Mouse (Mus musculus) ES-E14 (cell line): ENCODE data around the gene Epn3. TPM values are rescaled to one million over a fixed set of nuclear protein-coding genes. Genes with fewer than 3 reads are reported as not detected.

Source experiments
- DNase-seq: peaks from one replicate; pipeline ENCODE4 v3.0.0-alpha.2; 2013; ENCODE audit warnings: low read depth, low spot score
- H3K27ac ChIP-seq: 2 replicates; pipeline ENCODE4 v1.5.1; 2012; ENCODE audit warnings: low read depth, mild to moderate bottlenecking, low read length, moderate library complexity, mixed read lengths; ENCODE audit not compliant: poor library complexity, insufficient read depth, severe bottlenecking
- H3K36me3 ChIP-seq: 2 replicates; pipeline ENCODE4 v1.6.1; 2012; ENCODE audit warnings: mild to moderate bottlenecking, low read length, moderate library complexity, mixed read lengths; ENCODE audit not compliant: control insufficient read depth, poor library complexity, insufficient read depth, severe bottlenecking
- H3K4me1 ChIP-seq, 2 experiments: fragments of 150-350 bp in 1 of 2; sonication (generic) in 1 of 2; 2 replicates each; pipeline ENCODE4 v1.6.1; 2012; ENCODE audit warnings: low read length in 2 of 2, mild to moderate bottlenecking in 1 of 2, mixed read lengths in 1 of 2; ENCODE audit not compliant: control insufficient read depth in 2 of 2, insufficient read depth in 2 of 2, poor library complexity in 1 of 2
- H3K4me3 ChIP-seq, 2 experiments: fragments of 150-350 bp in 1 of 2; sonication (generic) in 1 of 2; 2 replicates each; pipeline ENCODE4 v1.5.1; 2012; ENCODE audit warnings: low read length in 2 of 2, low read depth in 1 of 2, mild to moderate bottlenecking in 1 of 2, mixed read lengths in 1 of 2; ENCODE audit not compliant: insufficient read depth in 1 of 2, poor library complexity in 1 of 2, severe bottlenecking in 1 of 2
- H3K9ac ChIP-seq: 2 replicates; pipeline ENCODE4 v1.6.1; 2012; ENCODE audit warnings: low read depth, mild to moderate bottlenecking, low read length, mixed read lengths; ENCODE audit not compliant: poor library complexity, insufficient read depth, severe bottlenecking
- H3K9me3 ChIP-seq: fragments of 150-350 bp; sonication (generic); 2 replicates; pipeline ENCODE4 v1.6.1; 2012; ENCODE audit warnings: low read depth, mild to moderate bottlenecking, low read length; ENCODE audit not compliant: control insufficient read depth, insufficient read depth
- CHD2 ChIP-seq: IDR thresholded peaks from 2 replicates; pipeline ENCODE4 v1.6.1; 2014; ENCODE audit warnings: mild to moderate bottlenecking, low read depth, low read length, inconsistent platforms
- HCFC1 ChIP-seq: IDR thresholded peaks from 2 replicates; pipeline ENCODE4 v1.6.1; 2012; ENCODE audit warnings: low read length, inconsistent platforms, borderline replicate concordance; ENCODE audit not compliant: insufficient read depth
- MAFK ChIP-seq: IDR thresholded peaks from 2 replicates; pipeline ENCODE4 v1.6.1; 2014; ENCODE audit warnings: mild to moderate bottlenecking, low read depth, low read length, inconsistent platforms; ENCODE audit not compliant: insufficient read depth
- ZC3H11A ChIP-seq: IDR thresholded peaks from 2 replicates; pipeline ENCODE4 v1.6.1; 2012; ENCODE audit warnings: low read depth, mild to moderate bottlenecking, inconsistent platforms, low read length, borderline replicate concordance
- ZNF384 ChIP-seq: IDR thresholded peaks from 2 replicates; pipeline ENCODE4 v1.6.1; 2012; ENCODE audit warnings: low read depth, low read length, inconsistent platforms
- in situ Hi-C, 2 experiments: fragments of 600-800 bp; cut with MboI; formaldehyde crosslinking; loops; one replicate each; pipeline ENCODE4 v1.15.1; 2025; ENCODE audit warnings: low sequenced_read_pairs in 2 of 2, inconsistent platforms in 1 of 2; ENCODE audit not compliant: unreplicated experiment in 2 of 2
- total RNA-seq: library from RNA; depleted of rRNA; stranded (reverse); fragments of 300-350 nt; gene quantifications from 2 replicates; pipeline ENCODE4 v1.2.3, GENCODE M21; 2012

Gene Epn3
- total RNA-seq, 1 experiment, result 1.7 TPM

DNA sequence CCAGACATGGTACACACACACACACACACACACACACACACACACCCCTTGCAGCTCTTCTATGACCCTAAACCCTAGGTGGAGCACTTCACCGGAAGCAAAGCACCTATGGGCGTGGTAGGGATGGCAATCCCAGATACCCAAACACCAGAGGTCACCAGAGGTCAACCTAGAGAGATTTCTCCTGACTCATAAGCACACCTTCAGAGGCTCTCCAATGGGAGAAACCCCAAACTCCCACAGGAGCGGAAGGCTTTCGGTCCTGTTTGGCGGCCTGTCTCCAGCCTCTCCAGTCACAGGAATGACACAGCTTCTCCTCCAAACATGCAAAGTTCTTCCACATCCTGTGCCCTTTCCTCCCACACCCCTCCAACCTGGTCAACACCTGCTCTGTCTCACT is 46.6 kb upstream of the Epn3 start:
- H3K4me1 ChIP-seq, result peaks cover 0 to 6% of the 10 kb centered on the region in 2 experiments; a peak in 1 of 4 replicates
- H3K9me3 ChIP-seq, result no peaks in the 10 kb centered on the region
- no peaks in the 10 kb centered on the region for H3K36me3 ChIP-seq
- H3K9ac ChIP-seq, result no peak overlapping the region
- in situ Hi-C loops, result no loop called here
- no peak for DNase-seq
- H3K4me3 ChIP-seq, result no peak overlapping the region
- TF ChIP-seq HCFC1 (no peak), CHD2 (no peak)
- H3K27ac ChIP-seq, result no peak overlapping the region

DNA sequence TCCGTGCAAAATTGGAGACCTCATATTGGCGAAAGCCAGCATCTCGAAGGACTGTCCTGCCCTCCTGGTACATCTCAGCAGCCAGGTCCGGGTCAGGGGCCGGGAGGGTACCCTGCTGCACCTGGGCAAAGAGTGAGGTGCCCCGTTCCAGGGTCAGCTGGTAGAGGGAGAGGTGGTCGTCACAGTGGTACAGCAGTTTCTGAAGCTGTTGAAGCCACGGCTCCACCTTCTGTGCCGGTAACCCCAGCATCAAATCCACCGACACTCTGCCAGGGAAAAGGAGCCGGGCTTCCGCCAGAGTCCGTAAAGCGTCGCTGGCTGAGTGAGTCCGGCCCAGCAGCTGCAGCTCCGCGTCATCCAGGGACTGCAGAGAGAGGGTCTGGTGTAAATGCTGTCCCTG is 44.6 kb upstream of the Epn3 start:
- H3K4me1 ChIP-seq, result peaks cover 0 to 6% of the 10 kb centered on the region in 2 experiments; a peak in 1 of 4 replicates
- no peaks in the 10 kb centered on the region for H3K36me3 ChIP-seq
- DNase-seq, result no peak
- H3K4me3 ChIP-seq, result no peak overlapping the region
- H3K9ac ChIP-seq, result no peak overlapping the region
- in situ Hi-C loops, result no loop called here
- TF ChIP-seq ZNF384 (no peak), MAFK (no peak), HCFC1 (no peak), CHD2 (no peak), ZC3H11A (no peak)
- no peaks in the 10 kb centered on the region for H3K9me3 ChIP-seq
- no peak overlapping the region for H3K27ac ChIP-seq

DNA sequence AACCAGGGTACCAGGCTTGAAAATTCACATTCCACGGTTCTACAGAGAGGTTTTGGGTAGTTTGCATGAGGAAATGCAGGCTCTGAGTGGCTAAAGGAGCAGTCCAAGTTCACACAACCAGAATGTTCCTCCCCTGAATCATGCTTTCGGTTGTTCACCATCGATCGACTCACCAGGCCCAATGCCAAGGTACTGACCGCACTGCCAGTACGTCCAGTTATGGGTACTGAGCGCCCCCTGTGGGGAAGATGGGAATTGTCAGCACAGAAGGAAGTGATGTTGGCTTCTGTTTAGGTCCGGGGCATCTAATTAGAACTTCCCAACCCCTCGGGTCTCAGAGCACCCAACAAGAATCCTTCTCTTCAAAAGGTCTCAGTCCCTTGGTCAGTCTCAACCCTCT is 44.2 kb upstream of the Epn3 start:
- in situ Hi-C loops, result no loop called here
- Histone ChIP-seq H3K36me3 (no peaks in the 10 kb centered on the region), H3K27ac (no peak overlapping the region), H3K9ac (no peak overlapping the region), H3K4me1 (peaks cover 0 to 6% of the 10 kb centered on the region in 2 experiments; a peak in 1 of 4 replicates), H3K9me3 (no peaks in the 10 kb centered on the region), H3K4me3 (no peak overlapping the region)
- TF ChIP-seq ZNF384, result no peak
- no peak for TF ChIP-seq MAFK
- no peak for TF ChIP-seq HCFC1
- TF ChIP-seq CHD2, result no peak
- no peak for TF ChIP-seq ZC3H11A
- DNase-seq, result no peak

DNA sequence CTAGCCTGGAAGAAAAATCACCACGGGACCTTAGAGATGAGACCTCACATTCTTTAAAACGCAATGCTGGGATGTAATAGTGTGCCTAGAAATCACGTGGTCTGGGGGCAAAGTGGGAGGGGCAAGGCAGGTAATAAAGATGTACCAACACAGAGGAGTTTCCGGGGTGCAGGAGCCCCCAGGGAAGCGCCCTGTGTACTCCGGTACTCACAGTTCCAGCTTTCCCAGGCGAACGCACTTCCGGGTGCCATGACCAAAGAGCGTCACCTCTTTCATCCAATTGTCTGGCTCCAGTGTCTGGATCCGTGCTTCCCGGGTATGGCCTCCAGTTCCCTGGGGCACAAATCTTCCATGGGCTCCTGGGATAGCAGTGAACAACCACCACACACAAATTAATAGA is 43.6 kb upstream of the Epn3 start:
- Histone ChIP-seq H3K4me1 (peaks cover 0 to 2% of the 10 kb centered on the region in 2 experiments; a peak in 1 of 4 replicates), H3K9ac (no peak overlapping the region), H3K9me3 (no peaks in the 10 kb centered on the region), H3K4me3 (no peak overlapping the region), H3K36me3 (no peaks in the 10 kb centered on the region), H3K27ac (no peak overlapping the region)
- in situ Hi-C loops, result no loop called here
- TF ChIP-seq ZNF384, result no peak
- DNase-seq, result no peak

DNA sequence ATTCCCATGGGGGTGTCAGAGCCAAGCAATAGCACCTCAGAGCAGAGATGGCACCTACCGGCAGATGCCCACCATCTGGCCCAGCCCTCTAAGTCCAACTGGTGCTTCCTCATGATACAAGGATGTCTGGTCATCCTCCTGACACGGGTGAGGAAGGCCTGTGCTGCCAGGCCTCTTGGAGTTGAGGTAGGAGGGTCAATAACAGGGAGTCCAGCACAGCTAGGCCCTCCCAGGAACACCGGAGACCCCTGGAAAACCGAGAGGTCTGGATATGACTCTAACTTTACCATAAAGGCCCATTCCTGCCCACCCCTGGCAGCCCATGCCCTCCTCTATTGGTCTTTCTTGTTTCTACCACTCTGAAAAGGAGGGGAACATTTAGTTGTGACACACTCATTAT is 42.6 kb upstream of the Epn3 start:
- Histone ChIP-seq H3K4me1 (no peaks in the 10 kb centered on the region), H3K9me3 (no peaks in the 10 kb centered on the region), H3K36me3 (no peaks in the 10 kb centered on the region), H3K27ac (no peak overlapping the region), H3K9ac (no peak overlapping the region), H3K4me3 (no peak overlapping the region)
- no peak for TF ChIP-seq HCFC1
- no peak for TF ChIP-seq CHD2
- no peak for TF ChIP-seq MAFK
- TF ChIP-seq ZNF384, result no peak
- no peak for TF ChIP-seq ZC3H11A
- no peak for DNase-seq
- in situ Hi-C loops, result no loop called here
